Mouse (Mus musculus): ENCODE measurements around the gene Cd38.

DNA sequence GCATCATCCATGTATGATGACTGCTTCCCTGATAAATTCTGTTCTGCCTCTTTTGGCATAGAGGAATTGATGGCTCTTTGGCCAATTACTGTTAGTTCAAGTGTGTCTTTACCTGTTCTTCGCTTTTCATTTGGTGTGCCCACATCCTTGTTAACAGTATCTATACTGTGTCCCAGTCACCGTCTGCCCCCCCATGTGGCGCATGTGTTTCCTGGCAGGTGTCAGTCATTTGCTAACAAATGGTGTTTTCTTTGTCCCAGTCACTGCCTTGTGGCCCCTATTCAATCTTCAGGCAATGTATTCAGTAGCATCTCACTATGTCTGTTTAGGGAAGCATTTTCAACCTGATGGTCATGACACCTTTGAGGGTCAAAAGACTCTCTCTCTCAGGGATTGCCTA, 92.7 kb downstream of the Cd38 start:
- no peak for TF ChIP-seq HCFC1 (IDR thresholded peaks at IDR 0.05; ENCODE audit: borderline replicate concordance, insufficient read depth, low read length)
- TF ChIP-seq ZNF384 (IDR thresholded peaks at IDR 0.05; ENCODE audit: low read depth, low read length) = no peak
- TF ChIP-seq CHD2 (IDR thresholded peaks at IDR 0.05; ENCODE audit: low read depth, low read length) = no peak
- no peak for TF ChIP-seq MAFK (IDR thresholded peaks at IDR 0.05; ENCODE audit: insufficient read depth, low read depth, low read length)
